29 mouse cellular contexts compared by ENCODE assay signal in the genomic region with DNA sequence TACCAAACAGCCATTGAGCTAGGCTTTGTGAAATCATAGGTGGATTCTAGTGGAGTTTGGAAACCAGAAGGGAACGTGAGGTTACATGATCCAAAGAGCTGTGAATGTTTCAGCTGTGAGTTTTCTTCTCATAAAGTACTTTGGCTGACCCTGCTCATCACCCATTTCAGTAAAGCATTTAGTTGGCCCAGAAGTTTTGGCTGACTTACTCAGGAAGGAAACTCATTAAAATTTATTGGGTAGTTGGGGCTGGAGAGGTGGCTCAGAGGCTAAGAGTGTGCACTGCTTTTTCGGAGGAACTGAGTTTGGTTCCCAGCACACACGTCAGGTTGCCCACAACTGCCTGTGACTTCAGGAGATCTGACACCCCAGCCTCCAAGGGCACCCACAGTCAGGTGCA. TPM values are rescaled to one million over a fixed set of nuclear protein-coding genes. Genes with fewer than 3 reads are reported as not detected.
A peak's percentile ranks its signal among the peaks of the same experiment; 100 is the strongest.
DNase-seq lines count a peak whose midpoint lies in the region; ATAC-seq and TF ChIP-seq lines count a peak whose summit lies in the region.
"Had no signal": no experiment of that assay in that cellular context is flagged by ENCODE, and none has a peak within 500 bp of the region (broad histone marks: within the 10 kb centered on the region; RNA-seq: fewer than 3 reads in every experiment).

No protein-coding gene starts in this region.

- H3K9me3 ChIP-seq in kidney, postnatal 0 days (replicated peaks; ENCODE audit: low read length) = no peaks in the 10 kb centered on the region
- no peaks in the 10 kb centered on the region for H3K9me3 ChIP-seq in kidney, embryonic 15.5 days (replicated peaks)
- no peaks in the 10 kb centered on the region for H3K9me3 ChIP-seq in limb, embryonic 14.5 days (ENCODE audit: control insufficient read depth, low read length)
- H3K9me3 ChIP-seq: embryonic facial prominence, embryonic 10.5 days; embryonic facial prominence, embryonic 13.5 days; forebrain, embryonic 12.5 days; forebrain, embryonic 15.5 days; heart, embryonic 10.5 days; heart, embryonic 13.5 days had no signal

- H3K36me3 ChIP-seq in kidney, adult 2 months (ENCODE audit: control insufficient read depth, insufficient read depth, low read length) = no peaks in the 10 kb centered on the region
- H3K36me3 ChIP-seq in kidney, postnatal 0 days (ENCODE audit: insufficient read depth, low read length) = no peaks in the 10 kb centered on the region
- H3K36me3 ChIP-seq in kidney, embryonic 15.5 days = no peaks in the 10 kb centered on the region
- no peaks in the 10 kb centered on the region for H3K36me3 ChIP-seq in limb, embryonic 14.5 days (ENCODE audit: control insufficient read depth, insufficient read depth, low read length)
- H3K36me3 ChIP-seq: embryonic facial prominence, embryonic 10.5 days; embryonic facial prominence, embryonic 13.5 days; forebrain, embryonic 12.5 days; forebrain, embryonic 15.5 days; G1E; heart, embryonic 10.5 days; heart, embryonic 13.5 days had no signal

- no peaks in the 10 kb centered on the region for H3K27me3 ChIP-seq in kidney, adult 2 months (replicated peaks; ENCODE audit: control insufficient read depth, insufficient read depth, low read length)
- no peaks in the 10 kb centered on the region for H3K27me3 ChIP-seq in kidney, postnatal 0 days (ENCODE audit: insufficient read depth, low read length)
- H3K27me3 ChIP-seq in kidney, embryonic 15.5 days = no peaks in the 10 kb centered on the region
- H3K27me3 ChIP-seq in limb, embryonic 14.5 days (ENCODE audit: control insufficient read depth, insufficient read depth, low read length) = no peaks in the 10 kb centered on the region
- H3K27me3 ChIP-seq: CH12.LX; embryonic facial prominence, embryonic 13.5 days; forebrain, embryonic 12.5 days; forebrain, embryonic 15.5 days; heart, embryonic 13.5 days; Patski had no signal

- peak; percentile 48 for DNase-seq in kidney, adult 2 months
- no peak for DNase-seq in kidney, adult 18-20 months
- DNase-seq in kidney, postnatal 0 days (ENCODE audit: low spot score) = peak; percentile 71
- DNase-seq in kidney, postnatal 14 days = peak; percentile 41
- peak; percentile 51 for DNase-seq in limb, embryonic 14.5 days (ENCODE audit: low spot score)
- DNase-seq in cerebellum, adult 9-11 months = no peak
- DNase-seq: adrenal gland, postnatal 10 days; adrenal gland, postnatal 36 days; B cell, adult 2 months; cerebellum, adult 18-20 months; cerebellum, postnatal 10 days; cerebellum, postnatal 36 days; embryo, embryonic 11 days; gastrocnemius, postnatal 36 days; heart, adult 2 months; heart, postnatal 14 days; heart, postnatal 4 days had no signal

- ATAC-seq in kidney, postnatal 0 days (replicated peaks; ENCODE audit: low FRiP score, low read depth) = no peak
- no peak for ATAC-seq in kidney, embryonic 15.5 days (replicated peaks; ENCODE audit: low FRiP score)
- peak; percentile 60; the same call in 1 of the 2 replicates for ATAC-seq in limb, embryonic 14.5 days (ENCODE audit: low FRiP score, low read depth)
- ATAC-seq: forebrain, embryonic 15.5 days; Patski had no signal

- WGBS in kidney, adult 2 months = 45% methylated on average over 3 of the region's 3 CpGs
- 44% methylated on average over 3 of the region's 3 CpGs for WGBS in kidney, postnatal 0 days
- WGBS in kidney, embryonic 15.5 days = 47% methylated on average over 3 of the region's 3 CpGs
- 26% methylated on average over 3 of the region's 3 CpGs for WGBS in limb, embryonic 14.5 days

- H3K4me3 ChIP-seq in kidney, adult 2 months (ENCODE audit: insufficient read depth, low read depth, low read length) = no peak overlapping the region
- H3K4me3 ChIP-seq in kidney, postnatal 0 days (replicated peaks; ENCODE audit: low read depth, low read length) = no peak overlapping the region
- no peak overlapping the region for H3K4me3 ChIP-seq in kidney, embryonic 15.5 days (replicated peaks)
- no peak overlapping the region for H3K4me3 ChIP-seq in limb, embryonic 14.5 days (replicated peaks; ENCODE audit: low read length)
- H3K4me3 ChIP-seq: embryonic facial prominence, embryonic 10.5 days; embryonic facial prominence, embryonic 13.5 days; erythroblast, embryonic 14.5 days; forebrain, embryonic 12.5 days; forebrain, embryonic 15.5 days; heart, adult 2 months; heart, embryonic 10.5 days; heart, embryonic 13.5 days had no signal

- H3K4me2 ChIP-seq in kidney, postnatal 0 days (ENCODE audit: low read length) = no peak overlapping the region
- no peak overlapping the region for H3K4me2 ChIP-seq in kidney, embryonic 15.5 days
- no peak overlapping the region for H3K4me2 ChIP-seq in limb, embryonic 14.5 days (replicated peaks; ENCODE audit: low read depth, low read length, severe bottlenecking)
- H3K4me2 ChIP-seq: embryonic facial prominence, embryonic 13.5 days; forebrain, embryonic 12.5 days; forebrain, embryonic 15.5 days; heart, embryonic 13.5 days; hindbrain, embryonic 14.5 days had no signal

- H3K27ac ChIP-seq in kidney, adult 2 months (ENCODE audit: insufficient read depth, low read depth, low read length) = peak overlapping the region; percentile 26
- no peak overlapping the region for H3K27ac ChIP-seq in kidney, postnatal 0 days
- H3K27ac ChIP-seq in kidney, embryonic 15.5 days = no peak overlapping the region
- H3K27ac ChIP-seq in limb, embryonic 14.5 days (replicated peaks; ENCODE audit: low read depth, low read length) = no peak overlapping the region
- H3K27ac ChIP-seq: embryonic facial prominence, embryonic 10.5 days; embryonic facial prominence, embryonic 13.5 days; forebrain, embryonic 12.5 days; forebrain, embryonic 15.5 days; heart, adult 2 months; heart, embryonic 10.5 days; heart, embryonic 13.5 days; hindbrain, embryonic 14.5 days had no signal

- H3K4me1 ChIP-seq in kidney, adult 2 months (ENCODE audit: control insufficient read depth, insufficient read depth, low read length) = no peaks in the 10 kb centered on the region; the same call in 1 of the 2 replicates
- H3K4me1 ChIP-seq in kidney, postnatal 0 days (replicated peaks; ENCODE audit: insufficient read depth, low read length) = no peaks in the 10 kb centered on the region
- H3K4me1 ChIP-seq in kidney, embryonic 15.5 days = no peaks in the 10 kb centered on the region
- H3K4me1 ChIP-seq in limb, embryonic 14.5 days (ENCODE audit: control insufficient read depth, insufficient read depth, low read length) = no peaks in the 10 kb centered on the region
- H3K4me1 ChIP-seq: embryonic facial prominence, embryonic 13.5 days; forebrain, embryonic 12.5 days; forebrain, embryonic 15.5 days; heart, embryonic 13.5 days had no signal

- TF ChIP-seq POLR2A in kidney, adult 2 months (IDR thresholded peaks at IDR 0.05; ENCODE audit: low read depth, low read length) = no peak
- no peak for TF ChIP-seq POLR2A in limb, embryonic 14.5 days (IDR thresholded peaks at IDR 0.05; ENCODE audit: borderline replicate concordance, extremely low read depth, insufficient read depth, insufficient read length)

- TF ChIP-seq CTCF in kidney, adult 2 months (conservative IDR thresholded peaks at IDR 0.05; ENCODE audit: insufficient read depth, insufficient read length, low read depth, low read length) = no peak
- TF ChIP-seq CTCF in kidney, postnatal 0 days (IDR thresholded peaks at IDR 0.05; ENCODE audit: low read depth) = no peak

- no peak overlapping the region for H3K9ac ChIP-seq in kidney, postnatal 0 days (ENCODE audit: low read depth, low read length)
- H3K9ac ChIP-seq in kidney, embryonic 15.5 days = no peak overlapping the region
- no peak overlapping the region for H3K9ac ChIP-seq in limb, embryonic 14.5 days (ENCODE audit: low read depth, low read length, severe bottlenecking)
- H3K9ac ChIP-seq: embryonic facial prominence, embryonic 13.5 days; forebrain, embryonic 12.5 days; forebrain, embryonic 15.5 days; heart, embryonic 13.5 days; hindbrain, embryonic 14.5 days had no signal

RNA-seq across cellular contexts. Expression of a gene that starts 9.4 kb away (rescaled TPM):
- not detected in 2 replicates for polyA plus RNA-seq in kidney, adult 2 months (2012; rRNA removed)
- polyA plus RNA-seq in kidney, postnatal 0 days (2015; fragmentation: Nextera tagmentation; extraction: Ambion mirVana) = not detected in 2 replicates
- 0.12 and 0.27 TPM in 2 replicates for polyA plus RNA-seq in kidney, embryonic 15.5 days (2015; fragmentation: Nextera tagmentation; extraction: Ambion mirVana)
- polyA plus RNA-seq in limb, embryonic 14.5 days (2012; rRNA removed) = 0.09 and 0.12 TPM in 2 replicates
- polyA plus RNA-seq in limb, embryonic 14.5 days (2014; fragmentation: Nextera tagmentation; extraction: Ambion mirVana) = 0.32 TPM in 1 of 2 replicates, not detected in the other
- polyA plus RNA-seq: embryonic facial prominence, embryonic 10.5 days; erythroblast, embryonic 14.5 days; G1E; Patski had no signal

Comparison
In these comparisons a context has a peak if more than half of its experiments do, and no peak if none do; other contexts are left out.
1. DNase-seq: peak in kidney, adult 2 months (single experiment), kidney, postnatal 0 days (single experiment), kidney, postnatal 14 days (single experiment) and limb, embryonic 14.5 days (single experiment); none in kidney, adult 18-20 months (single experiment) and cerebellum, adult 9-11 months (single experiment).